Mouse (Mus musculus): ENCODE results near the gene Pla1a. TPM values are rescaled to one million over a fixed set of nuclear protein-coding genes. Genes with fewer than 3 reads are reported as not detected.
A peak's percentile ranks its signal among the peaks of the same experiment; 100 is the strongest.
"Not testable (repeated sequence)": the region's sequence is repeated elsewhere in the genome, so short reads cannot be mapped to it uniquely, and the experiment has no call there.

Pla1a gene
- total RNA-seq (2021) = under 1 TPM; 0.60 to 0.76 TPM
- long read RNA-seq, experiment 1, partial matches to known transcripts = 0 of 1 reads
- long read RNA-seq, experiment 1, other reads (novel, unspliced or antisense) = 0 of 1 reads
- long read RNA-seq, experiment 2, partial matches to known transcripts = 1 of 2 reads
- long read RNA-seq, experiment 2, other reads (novel, unspliced or antisense) = 0 of 2 reads

- no peak for DNase-seq (ENCODE audit: low spot score in 2 of 2)
These were observed at the start of gene Pla1a for GRCm38 (mm10) chr16:38432498-38433425. TSS of gene Pla1a (minus strand) at chr16:38433145.

GRCm38 (mm10) chr16:38481327-38481726, 48.4 kb upstream of the Pla1a start:
- no peak for DNase-seq (ENCODE audit: low spot score in 2 of 2)

GRCm38 (mm10) chr16:38478296-38478695, 45.4 kb upstream of the Pla1a start:
- no peak for DNase-seq (ENCODE audit: low spot score in 2 of 2)

- DNase-seq (ENCODE audit: low spot score in 2 of 2) = not testable (repeated sequence)
These were observed 44.3 kb upstream of the Pla1a start for GRCm38 (mm10) chr16:38477241-38477608.

- peak in 1 of 2 experiments; percentile 29 for DNase-seq (ENCODE audit: low spot score in 2 of 2)
These were observed 43.6 kb upstream of the Pla1a start for GRCm38 (mm10) chr16:38476312-38477240.

- DNase-seq (ENCODE audit: low spot score in 2 of 2) = no peak
These were observed 42.9 kb upstream of the Pla1a start for GRCm38 (mm10) chr16:38475681-38476311.

GRCm38 (mm10) chr16:38474677-38475286, 41.8 kb upstream of the Pla1a start:
- DNase-seq (ENCODE audit: low spot score in 2 of 2) = no peak

GRCm38 (mm10) chr16:38473661-38474060, 40.7 kb upstream of the Pla1a start:
- DNase-seq (ENCODE audit: low spot score in 2 of 2) = no peak

- DNase-seq (ENCODE audit: low spot score in 2 of 2) = no peak
These were observed 39.5 kb upstream of the Pla1a start for GRCm38 (mm10) chr16:38472507-38472873.

GRCm38 (mm10) chr16:38471697-38472506, 39.0 kb upstream of the Pla1a start:
- DNase-seq (ENCODE audit: low spot score in 2 of 2) = no peak

- no peak for DNase-seq (ENCODE audit: low spot score in 2 of 2)
These were observed 36.5 kb upstream of the Pla1a start for GRCm38 (mm10) chr16:38469437-38469836.

GRCm38 (mm10) chr16:38468706-38469018, 35.7 kb upstream of the Pla1a start:
- DNase-seq (ENCODE audit: low spot score in 2 of 2) = no peak

- no peak for DNase-seq (ENCODE audit: low spot score in 2 of 2)
These were observed 35.2 kb upstream of the Pla1a start for GRCm38 (mm10) chr16:38467917-38468705.

- no peak for DNase-seq (ENCODE audit: low spot score in 2 of 2)
These were observed 34.4 kb upstream of the Pla1a start for GRCm38 (mm10) chr16:38467091-38467916.

- no peak for DNase-seq (ENCODE audit: low spot score in 2 of 2)
These were observed 33.1 kb upstream of the Pla1a start for GRCm38 (mm10) chr16:38466089-38466488.

- no peak for DNase-seq (ENCODE audit: low spot score in 2 of 2)
These were observed 30.4 kb upstream of the Pla1a start for GRCm38 (mm10) chr16:38463305-38463704.

- no peak for DNase-seq (ENCODE audit: low spot score in 2 of 2)
These were observed 29.2 kb upstream of the Pla1a start for GRCm38 (mm10) chr16:38462161-38462560.

GRCm38 (mm10) chr16:38461749-38462148, 28.8 kb upstream of the Pla1a start:
- DNase-seq (ENCODE audit: low spot score in 2 of 2) = no peak
